Mouse (Mus musculus) E14TG2a.4 (cell line): Measurements from ENCODE around the gene Ahr.

Source experiments
- H3K27me3 ChIP-seq: 2 replicates; pipeline ENCODE4 v1.6.1; 2014; ENCODE audit warnings: low read length, control low read depth; ENCODE audit not compliant: insufficient read depth
- H3K36me3 ChIP-seq: 2 replicates; pipeline ENCODE4 v1.6.1; 2014; ENCODE audit warnings: low read length, control low read depth; ENCODE audit not compliant: insufficient read depth
- H3K4me1 ChIP-seq: replicated peaks from 2 replicates; pipeline ENCODE4 v1.6.1; 2014; ENCODE audit warnings: low read depth, low read length, control low read depth
- H3K4me3 ChIP-seq: replicated peaks from 2 replicates; pipeline ENCODE4 v1.5.1; 2014; ENCODE audit warnings: mild to moderate bottlenecking, low read length
- H3K9me3 ChIP-seq: 2 replicates; pipeline ENCODE4 v1.6.1; 2014; ENCODE audit warnings: low read length, control low read depth
- CTCF ChIP-seq: conservative IDR thresholded peaks from 2 replicates; pipeline ENCODE4 v1.5.1; 2014; ENCODE audit warnings: low read length
- NANOG ChIP-seq: IDR thresholded peaks from 2 replicates; pipeline ENCODE4 v1.6.1; 2014; ENCODE audit warnings: borderline replicate concordance, low read length, mixed read lengths
- POU5F1 ChIP-seq: IDR thresholded peaks from 2 replicates; pipeline ENCODE4 v1.6.1; 2014; ENCODE audit warnings: low read length, borderline replicate concordance

Ahr gene

DNA sequence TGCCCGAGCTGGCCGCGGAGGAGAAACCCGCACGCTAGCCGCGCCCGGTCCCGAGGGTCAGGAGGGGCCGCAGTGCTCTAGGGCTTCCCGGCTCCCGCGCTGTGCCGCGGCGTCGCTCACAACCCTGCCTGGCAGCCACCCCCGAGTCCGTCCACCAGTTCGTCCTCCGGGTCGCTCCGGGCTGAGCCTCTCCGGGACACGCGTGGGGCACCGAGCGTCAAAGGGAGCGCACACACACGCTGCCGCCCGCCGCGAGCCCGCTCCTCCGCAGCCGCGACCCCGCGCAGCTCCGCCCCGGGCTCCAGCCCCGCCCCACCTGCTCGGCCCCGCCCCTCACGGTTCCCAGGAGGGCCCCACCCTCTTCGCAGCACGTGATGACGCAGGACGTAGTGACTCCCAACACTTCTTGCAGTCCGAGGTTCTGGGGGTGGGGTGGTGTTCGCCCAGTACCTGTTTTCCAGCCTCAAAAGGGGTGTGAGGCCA is at the start of gene Ahr:
Gene Ahr (minus strand): TSS at position 285 of the 483 bp plus-strand sequence.
- TF ChIP-seq CTCF (no peak), NANOG (no peak), POU5F1 (no peak)
- H3K27me3 ChIP-seq = no peaks in the 10 kb centered on the region; the same call in 1 of the 2 replicates
- peak within 1 kb of the TSS; percentile 87 for H3K4me3 ChIP-seq
- H3K36me3 ChIP-seq = no peaks in the 10 kb centered on the region
- H3K9me3 ChIP-seq = no peaks in the 10 kb centered on the region
- peaks cover 10% of the 10 kb centered on the region for H3K4me1 ChIP-seq

- Histone ChIP-seq H3K36me3 (no peaks in the 10 kb centered on the region), H3K4me3 (no peak overlapping the region), H3K9me3 (no peaks in the 10 kb centered on the region), H3K4me1 (no peaks in the 10 kb centered on the region), H3K27me3 (no peaks in the 10 kb centered on the region)
- TF ChIP-seq NANOG = no peak
- no peak for TF ChIP-seq POU5F1
- TF ChIP-seq CTCF = no peak
Measured at GRCm38 (mm10) chr12:35578826-35579225, 44.0 kb upstream of the Ahr start.

DNA sequence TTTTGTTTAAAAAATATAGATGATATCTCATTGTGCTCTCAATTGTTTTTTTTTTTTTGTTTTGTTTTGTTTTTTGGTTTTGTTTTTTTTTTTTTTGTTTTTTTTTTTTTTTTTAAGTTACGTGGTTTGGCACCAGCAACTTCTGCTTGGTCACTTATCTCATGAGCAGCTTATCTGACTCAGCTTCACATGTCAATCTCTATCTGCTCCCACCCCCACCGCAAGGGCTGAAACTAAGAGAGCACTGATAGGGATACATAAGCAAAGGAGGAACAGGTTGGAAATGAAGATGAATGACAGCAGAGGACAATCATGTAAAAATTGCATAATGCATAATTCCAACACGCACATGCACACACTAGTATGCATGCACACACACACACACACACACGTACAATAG is 41.3 kb upstream of the Ahr start:
- no peak overlapping the region for H3K4me3 ChIP-seq
- no peaks in the 10 kb centered on the region for H3K4me1 ChIP-seq
- TF ChIP-seq POU5F1 (no peak), NANOG (no peak), CTCF (no peak)
- no peaks in the 10 kb centered on the region for H3K36me3 ChIP-seq
- no peaks in the 10 kb centered on the region for H3K27me3 ChIP-seq
- H3K9me3 ChIP-seq = no peaks in the 10 kb centered on the region

GRCm38 (mm10) chr12:35573713-35574112 is 38.9 kb upstream of the Ahr start:
- H3K27me3 ChIP-seq = no peaks in the 10 kb centered on the region
- H3K4me1 ChIP-seq = no peaks in the 10 kb centered on the region
- TF ChIP-seq NANOG (no peak), CTCF (no peak), POU5F1 (no peak)
- no peak overlapping the region for H3K4me3 ChIP-seq
- H3K9me3 ChIP-seq = no peaks in the 10 kb centered on the region
- no peaks in the 10 kb centered on the region for H3K36me3 ChIP-seq

GRCm38 (mm10) chr12:35562826-35563225 is 28.0 kb upstream of the Ahr start:
- no peaks in the 10 kb centered on the region for H3K9me3 ChIP-seq
- H3K27me3 ChIP-seq = no peaks in the 10 kb centered on the region
- no peaks in the 10 kb centered on the region for H3K4me1 ChIP-seq
- no peaks in the 10 kb centered on the region for H3K36me3 ChIP-seq
- TF ChIP-seq NANOG (no peak), POU5F1 (no peak), CTCF (no peak)
- no peak overlapping the region for H3K4me3 ChIP-seq

DNA sequence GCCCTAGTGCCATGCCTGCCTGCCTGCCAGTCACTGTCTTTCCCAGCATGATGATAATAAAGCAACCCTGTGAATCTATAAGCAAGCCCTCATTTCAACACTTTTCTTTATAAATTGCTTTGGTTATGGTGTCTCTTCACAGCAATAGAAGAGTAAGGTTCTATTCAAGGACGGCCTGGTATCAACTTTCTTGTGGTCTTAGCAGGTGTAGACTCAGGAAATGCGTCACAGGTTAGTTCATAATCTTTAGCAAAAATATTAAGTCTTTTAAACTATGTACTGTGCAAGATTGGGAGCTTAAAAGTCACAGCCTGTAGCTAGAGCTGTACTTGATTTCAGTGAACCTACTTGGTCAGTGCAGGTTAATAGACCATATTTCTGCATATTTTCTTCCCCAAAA is 24.0 kb upstream of the Ahr start:
- no peaks in the 10 kb centered on the region for H3K36me3 ChIP-seq
- H3K9me3 ChIP-seq = no peaks in the 10 kb centered on the region
- H3K4me1 ChIP-seq = no peaks in the 10 kb centered on the region
- TF ChIP-seq CTCF (no peak), POU5F1 (no peak), NANOG (no peak)
- H3K27me3 ChIP-seq = no peaks in the 10 kb centered on the region
- no peak overlapping the region for H3K4me3 ChIP-seq

- no peaks in the 10 kb centered on the region for H3K27me3 ChIP-seq
- H3K4me3 ChIP-seq = no peak overlapping the region
- H3K4me1 ChIP-seq = no peaks in the 10 kb centered on the region
- TF ChIP-seq CTCF = no peak
- no peak for TF ChIP-seq POU5F1
- no peaks in the 10 kb centered on the region for H3K9me3 ChIP-seq
- no peaks in the 10 kb centered on the region for H3K36me3 ChIP-seq
Measured at GRCm38 (mm10) chr12:35555925-35556324, 21.1 kb upstream of the Ahr start.

DNA sequence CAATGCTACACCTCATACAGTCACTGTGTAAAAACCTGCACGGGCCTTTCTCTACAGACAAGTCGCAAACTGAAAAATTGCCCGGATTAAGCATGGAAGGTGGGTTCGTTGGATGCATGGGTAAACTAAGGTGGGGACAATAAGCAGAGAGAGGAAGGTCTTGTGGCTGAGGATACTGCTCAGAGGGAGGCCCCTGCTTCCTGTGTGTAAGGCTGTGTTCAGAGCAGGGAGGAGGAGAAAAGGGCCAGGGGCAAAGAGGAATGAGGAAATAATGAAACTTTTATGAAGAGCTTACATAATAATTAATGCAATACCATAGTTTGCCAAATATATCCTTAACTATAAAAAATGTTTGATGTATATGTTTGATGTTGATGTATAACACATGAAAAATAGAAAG is 19.5 kb upstream of the Ahr start:
- no peaks in the 10 kb centered on the region for H3K4me1 ChIP-seq
- no peaks in the 10 kb centered on the region for H3K9me3 ChIP-seq
- no peak overlapping the region for H3K4me3 ChIP-seq
- no peaks in the 10 kb centered on the region for H3K36me3 ChIP-seq
- no peak for TF ChIP-seq NANOG
- no peak for TF ChIP-seq POU5F1
- no peak for TF ChIP-seq CTCF
- no peaks in the 10 kb centered on the region for H3K27me3 ChIP-seq

DNA sequence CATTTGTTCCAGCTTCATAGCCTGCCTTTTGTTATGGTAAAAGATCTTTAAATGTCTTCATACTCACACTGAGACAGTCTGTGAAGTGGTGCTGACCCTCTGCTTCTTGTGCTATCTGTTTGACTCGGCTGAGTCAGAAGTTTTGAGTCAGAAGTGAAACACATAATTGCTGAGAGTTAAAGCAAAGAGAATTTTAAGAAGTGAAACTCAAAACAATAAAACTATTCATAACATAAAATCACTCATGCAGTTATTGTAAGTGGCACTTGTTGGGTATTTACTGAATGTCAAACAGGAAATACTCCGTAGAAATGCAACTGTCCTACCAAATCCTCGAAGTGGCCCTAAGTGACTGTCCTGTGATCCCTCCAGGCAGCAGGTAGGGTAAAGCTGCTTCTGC is 18.3 kb upstream of the Ahr start:
- no peaks in the 10 kb centered on the region for H3K36me3 ChIP-seq
- H3K27me3 ChIP-seq = no peaks in the 10 kb centered on the region
- TF ChIP-seq NANOG (no peak), POU5F1 (no peak), CTCF (no peak)
- H3K9me3 ChIP-seq = no peaks in the 10 kb centered on the region
- H3K4me3 ChIP-seq = no peak overlapping the region
- H3K4me1 ChIP-seq = no peaks in the 10 kb centered on the region

- H3K4me1 ChIP-seq = no peaks in the 10 kb centered on the region
- TF ChIP-seq NANOG (no peak), POU5F1 (no peak), CTCF (no peak)
- H3K36me3 ChIP-seq = no peaks in the 10 kb centered on the region
- no peak overlapping the region for H3K4me3 ChIP-seq
- no peaks in the 10 kb centered on the region for H3K27me3 ChIP-seq
- no peaks in the 10 kb centered on the region for H3K9me3 ChIP-seq
Measured at GRCm38 (mm10) chr12:35550299-35550698, 15.5 kb upstream of the Ahr start.
